Mouse (Mus musculus) hindbrain, embryonic 11.5 days (tissue): ENCODE results near the gene Nav3. TPM values are rescaled to one million over a fixed set of nuclear protein-coding genes. Genes with fewer than 3 reads are reported as not detected.

Source experiments
- ATAC-seq: fragments of 200-750 bp; cut with Nextera tagmentation; 2 replicates; pipeline ENCODE4 v1.8.0; 2017; ENCODE audit warnings: mild to moderate bottlenecking, moderate TSS enrichment, moderate library complexity; ENCODE audit not compliant: low FRiP score
- DNase-seq: peaks from one replicate; pipeline ENCODE4 v3.0.0-alpha.2; 2015; ENCODE audit warnings: low spot score
- H3K27ac ChIP-seq: fragments of 300-500 bp; sonication (generic); 2 replicates; pipeline ENCODE4 v1.5.1; 2014; ENCODE audit warnings: mild to moderate bottlenecking, low read depth, low read length
- H3K27me3 ChIP-seq: fragments of 300-500 bp; sonication (generic); 2 replicates; pipeline ENCODE4 v1.6.1; 2014; ENCODE audit warnings: mild to moderate bottlenecking, low read length, moderate library complexity, mixed read lengths; ENCODE audit not compliant: control insufficient read depth, insufficient read depth
- H3K36me3 ChIP-seq: fragments of 300-500 bp; sonication (generic); 2 replicates; pipeline ENCODE4 v1.6.1; 2014; ENCODE audit warnings: mild to moderate bottlenecking, low read length, moderate library complexity, mixed read lengths; ENCODE audit not compliant: control insufficient read depth, insufficient read depth
- H3K4me1 ChIP-seq: fragments of 300-500 bp; sonication (generic); replicated peaks from 2 replicates; pipeline ENCODE4 v1.6.1; 2014; ENCODE audit warnings: low read length, mixed read lengths; ENCODE audit not compliant: control insufficient read depth, insufficient read depth
- H3K4me2 ChIP-seq: fragments of 300-500 bp; sonication (generic); replicated peaks from 2 replicates; pipeline ENCODE4 v1.6.1; 2014; ENCODE audit warnings: mild to moderate bottlenecking, low read depth, low read length
- H3K4me3 ChIP-seq: fragments of 300-500 bp; sonication (generic); 2 replicates; pipeline ENCODE4 v1.5.1; 2014; ENCODE audit warnings: low read depth, low read length
- H3K9ac ChIP-seq: fragments of 300-500 bp; sonication (generic); 2 replicates; pipeline ENCODE4 v1.6.1; 2014; ENCODE audit warnings: low read depth, low read length
- H3K9me3 ChIP-seq: fragments of 300-500 bp; sonication (generic); 2 replicates; pipeline ENCODE4 v1.6.1; 2016; ENCODE audit warnings: low read length; ENCODE audit not compliant: control insufficient read depth
- WGBS: fragments of 180-500 bp; shearing (Covaris S2); extraction: QIAGEN DNeasy Blood & Tissue Kit; methylation state at CpG from one replicate; pipeline ENCODE4 v1.1.7; 2014; 5-methylcytosine and 5-hydroxymethylcytosine counted together
- polyA plus RNA-seq: library from polyadenylated mRNA; unstranded; fragments of >200 nt; fragmentation: Nextera tagmentation; extraction: Ambion mirVana; gene quantifications from 2 replicates; pipeline ENCODE4 v1.2.1, GENCODE M21; 2014

Nav3 gene
- polyA plus RNA-seq, 1 experiment from 2014 or later, result 9.2 TPM

DNA sequence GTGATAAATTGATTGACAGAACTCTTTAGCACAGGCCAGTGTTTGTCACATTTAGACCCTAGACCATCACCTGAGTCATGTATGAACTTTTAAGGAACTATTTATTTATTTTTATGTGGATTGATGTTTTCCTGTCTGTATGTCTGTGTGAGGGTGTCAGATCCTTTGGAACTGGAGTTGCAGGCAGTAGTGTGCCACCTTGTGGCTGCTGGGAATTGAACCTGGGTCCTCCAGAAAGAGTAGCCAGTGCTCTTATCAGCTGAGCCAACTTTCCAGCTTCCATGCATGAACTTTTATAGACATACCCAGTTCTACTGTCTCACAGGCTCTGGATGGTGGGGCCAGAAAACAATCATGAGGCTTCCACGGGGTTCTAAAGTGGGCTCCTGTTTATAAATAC is 536.5 kb downstream of the Nav3 start:
- DNase-seq, result no peak
- Histone ChIP-seq H3K4me3 (no peak overlapping the region), H3K9me3 (no peaks in the 10 kb centered on the region), H3K27ac (no peak overlapping the region), H3K27me3 (no peaks in the 10 kb centered on the region), H3K36me3 (no peaks in the 10 kb centered on the region), H3K4me2 (no peak overlapping the region), H3K4me1 (no peaks in the 10 kb centered on the region), H3K9ac (no peak overlapping the region)
- 53% methylated on average over 1 of the region's 1 CpGs for WGBS
- no peak for ATAC-seq

DNA sequence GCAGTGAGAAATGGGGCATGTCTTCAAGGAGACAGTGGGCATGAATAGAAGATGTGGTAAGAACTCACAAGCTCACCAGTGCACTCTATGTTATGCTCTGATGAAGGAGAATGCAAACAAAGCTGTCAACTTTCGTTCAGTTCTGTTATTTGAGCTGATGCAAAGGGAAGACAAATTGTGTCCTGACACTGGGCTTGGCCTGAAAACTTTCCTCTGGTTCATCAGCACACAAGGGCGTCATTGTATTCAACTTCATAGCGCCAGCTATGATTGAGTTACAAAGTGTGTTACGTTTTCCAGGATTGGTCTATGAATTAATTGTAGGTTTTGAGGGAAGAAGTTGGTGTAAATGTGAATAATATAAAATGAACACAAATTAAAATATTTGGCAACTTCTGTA is 548.8 kb downstream of the Nav3 start:
- H3K4me3 ChIP-seq, result no peak overlapping the region

DNA sequence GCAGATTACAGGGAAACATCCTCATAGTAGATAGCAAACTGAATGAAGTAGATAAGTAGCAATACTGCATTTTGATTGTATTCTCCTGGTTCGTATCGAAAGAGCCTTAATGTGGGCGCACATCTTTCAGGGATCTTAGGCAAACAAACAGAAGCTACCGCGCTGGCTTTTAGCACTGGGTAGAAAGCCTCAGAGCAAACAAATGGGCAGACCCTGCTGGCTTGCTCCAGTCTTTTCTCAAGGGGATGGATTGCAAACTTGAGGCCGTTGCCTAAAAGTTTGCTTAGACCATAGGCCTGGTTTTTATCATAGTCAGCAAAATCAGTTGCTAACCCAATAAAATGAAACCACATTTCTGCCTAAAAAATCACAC is 549.6 kb downstream of the Nav3 start:
- no peaks in the 10 kb centered on the region for H3K4me1 ChIP-seq
- no peaks in the 10 kb centered on the region for H3K36me3 ChIP-seq
- H3K27ac ChIP-seq, result no peak overlapping the region
- no peak for ATAC-seq
- no peaks in the 10 kb centered on the region for H3K9me3 ChIP-seq
- H3K4me3 ChIP-seq, result no peak overlapping the region
- H3K4me2 ChIP-seq, result no peak overlapping the region
- no peak overlapping the region for H3K9ac ChIP-seq
- no peak for DNase-seq
- H3K27me3 ChIP-seq, result no peaks in the 10 kb centered on the region
- WGBS, result 72% methylated on average over 6 of the region's 6 CpGs

More for the DNA sequence above, 548.8 kb downstream of the Nav3 start:
- H3K27me3 ChIP-seq, result no peaks in the 10 kb centered on the region
- H3K9ac ChIP-seq, result no peak overlapping the region
- no peaks in the 10 kb centered on the region for H3K36me3 ChIP-seq
- no peaks in the 10 kb centered on the region for H3K4me1 ChIP-seq
- no peak overlapping the region for H3K4me2 ChIP-seq
- WGBS, result 53% methylated on average over 4 of the region's 4 CpGs
- no peaks in the 10 kb centered on the region for H3K9me3 ChIP-seq
- no peak for ATAC-seq
- H3K27ac ChIP-seq, result no peak overlapping the region
- DNase-seq, result no peak

DNA sequence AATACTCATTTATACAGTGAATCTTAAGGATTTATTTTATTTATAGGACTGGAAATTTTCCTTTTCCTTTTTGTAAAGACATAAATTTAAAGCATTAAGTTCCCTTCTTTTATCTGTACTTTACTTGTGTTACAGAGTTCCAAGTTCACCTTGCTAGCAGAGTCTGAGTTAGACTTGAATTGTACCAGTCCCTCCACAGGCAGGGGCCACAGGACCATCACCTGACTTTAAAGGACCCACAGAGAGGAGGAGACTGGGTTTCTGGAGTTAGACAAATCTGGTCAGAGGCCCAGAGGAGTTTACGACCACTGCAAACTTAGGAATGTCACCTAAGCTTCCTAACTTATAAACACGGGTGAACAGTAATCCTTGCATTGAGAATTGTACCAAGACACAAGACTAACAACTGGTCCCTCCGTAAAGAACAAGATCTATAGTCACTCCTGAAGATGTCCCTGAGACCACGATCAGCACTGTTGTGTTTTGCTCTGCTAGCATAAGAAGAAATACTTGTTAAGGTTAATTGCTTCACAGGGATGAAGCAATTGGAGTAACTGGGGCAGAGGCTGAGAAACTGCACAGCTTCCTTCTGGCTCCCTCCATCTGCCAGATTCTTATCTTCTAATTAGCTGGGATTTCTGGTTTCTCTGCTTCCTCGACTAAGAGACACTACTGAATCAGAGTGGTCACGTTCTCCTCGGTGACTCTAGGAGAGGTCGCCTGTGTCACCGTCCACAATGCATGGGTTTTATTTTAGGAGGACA is 550.2 kb downstream of the Nav3 start:
- H3K27ac ChIP-seq, result no peak overlapping the region
- WGBS, result 73% methylated on average over 9 of the region's 9 CpGs
- H3K36me3 ChIP-seq, result no peaks in the 10 kb centered on the region
- no peak overlapping the region for H3K4me3 ChIP-seq
- H3K27me3 ChIP-seq, result no peaks in the 10 kb centered on the region
- H3K4me1 ChIP-seq, result no peaks in the 10 kb centered on the region
- ATAC-seq (no peak), DNase-seq (no peak)
- H3K9ac ChIP-seq, result no peak overlapping the region
- no peaks in the 10 kb centered on the region for H3K9me3 ChIP-seq
- H3K4me2 ChIP-seq, result no peak overlapping the region

DNA sequence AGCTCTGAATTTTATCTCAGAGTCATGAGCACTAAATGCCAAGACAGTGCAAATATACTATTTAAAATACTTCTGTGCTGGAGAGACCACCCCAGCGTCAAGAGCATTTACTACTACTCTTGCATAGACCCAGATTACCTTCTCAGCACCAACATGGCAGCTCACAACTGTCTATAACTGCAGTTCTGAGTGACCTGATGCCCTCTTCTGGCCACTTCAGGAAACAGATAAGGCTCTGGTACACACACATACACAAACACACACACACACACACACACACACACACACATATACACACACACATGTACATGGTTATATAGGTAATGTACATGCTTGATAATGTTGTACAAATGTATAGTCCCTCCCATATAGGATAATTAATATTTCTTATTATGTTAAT is 551.2 kb downstream of the Nav3 start:
- no peak overlapping the region for H3K9ac ChIP-seq
- no peaks in the 10 kb centered on the region for H3K36me3 ChIP-seq
- WGBS, result 80% methylated on average over 1 of the region's 1 CpGs
- H3K4me3 ChIP-seq, result no peak overlapping the region
- no peaks in the 10 kb centered on the region for H3K9me3 ChIP-seq
- ATAC-seq, result no peak
- no peaks in the 10 kb centered on the region for H3K4me1 ChIP-seq
- no peaks in the 10 kb centered on the region for H3K27me3 ChIP-seq
- no peak for DNase-seq
- H3K27ac ChIP-seq, result no peak overlapping the region
- H3K4me2 ChIP-seq, result no peak overlapping the region

DNA sequence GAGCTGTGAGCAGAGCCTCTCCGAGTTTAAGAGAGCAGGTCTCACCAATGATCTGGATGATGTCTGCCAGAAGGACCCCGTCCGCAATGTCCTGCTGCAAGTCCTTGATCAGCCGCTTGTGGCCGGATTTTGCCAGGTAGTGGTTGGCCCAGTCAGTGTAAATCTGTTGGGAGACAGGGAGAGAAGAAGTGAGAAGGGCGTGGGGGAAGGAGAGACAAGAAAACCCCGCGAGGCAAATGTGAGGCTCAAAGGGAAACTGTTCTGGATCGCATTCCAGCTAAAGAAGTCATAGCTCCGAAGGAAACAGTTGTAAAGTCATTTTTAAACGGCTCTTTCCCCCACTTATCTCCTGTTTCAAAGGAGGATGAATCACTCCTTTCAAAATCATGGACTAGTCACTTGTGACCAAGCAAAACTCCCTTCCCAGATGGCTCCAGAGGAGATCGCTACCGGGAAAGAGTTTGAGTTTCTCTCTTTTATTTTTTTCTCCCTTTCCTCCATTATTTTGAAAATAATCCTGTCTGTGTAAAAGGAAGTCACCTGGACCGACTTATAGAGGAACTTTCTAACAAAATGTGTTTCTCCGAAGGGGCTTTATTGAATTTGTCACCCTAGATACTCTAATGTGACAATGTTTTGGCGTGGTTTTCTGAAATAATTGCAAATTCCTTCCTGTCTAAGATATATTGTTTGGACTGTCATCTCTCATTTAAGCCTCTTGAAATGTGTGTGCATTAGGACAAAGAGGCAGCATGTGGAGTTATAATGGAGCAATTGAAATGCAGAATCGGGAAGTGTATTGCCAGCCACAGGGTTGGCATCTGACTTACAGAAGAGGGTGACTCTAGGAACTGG is 552.1 kb downstream of the Nav3 start:
- no peaks in the 10 kb centered on the region for H3K9me3 ChIP-seq
- DNase-seq (no peak), ATAC-seq (no peak)
- H3K27ac ChIP-seq, result no peak overlapping the region
- H3K4me2 ChIP-seq, result no peak overlapping the region
- no peaks in the 10 kb centered on the region for H3K27me3 ChIP-seq
- H3K4me3 ChIP-seq, result no peak overlapping the region
- no peaks in the 10 kb centered on the region for H3K4me1 ChIP-seq
- 84% methylated on average over 17 of the region's 17 CpGs for WGBS
- no peaks in the 10 kb centered on the region for H3K36me3 ChIP-seq
- no peak overlapping the region for H3K9ac ChIP-seq

DNA sequence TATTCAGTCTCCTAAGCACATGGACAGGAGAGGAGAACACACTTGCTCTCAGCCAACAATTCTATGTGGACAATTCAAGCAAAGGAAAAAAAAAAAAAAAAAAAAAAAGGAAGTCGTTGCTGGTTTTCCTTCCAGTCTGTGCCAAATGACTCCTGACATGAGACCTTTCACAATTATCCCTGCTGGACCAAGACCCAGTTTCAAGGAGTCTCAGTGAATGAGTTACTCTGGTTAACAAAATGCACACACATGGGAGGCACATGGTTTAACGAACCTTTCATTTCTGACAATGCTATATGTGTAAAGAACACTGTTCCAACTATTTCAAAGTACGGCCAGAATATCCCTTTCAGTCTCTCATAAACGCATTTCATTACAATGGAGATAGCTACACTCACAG is 552.8 kb downstream of the Nav3 start:
- WGBS, result 85% methylated on average over 4 of the region's 4 CpGs
- ATAC-seq, result no peak
- Histone ChIP-seq H3K4me3 (no peak overlapping the region), H3K36me3 (no peaks in the 10 kb centered on the region), H3K9ac (no peak overlapping the region), H3K4me2 (no peak overlapping the region), H3K4me1 (no peaks in the 10 kb centered on the region), H3K9me3 (no peaks in the 10 kb centered on the region), H3K27ac (no peak overlapping the region), H3K27me3 (no peaks in the 10 kb centered on the region)
- no peak for DNase-seq

DNA sequence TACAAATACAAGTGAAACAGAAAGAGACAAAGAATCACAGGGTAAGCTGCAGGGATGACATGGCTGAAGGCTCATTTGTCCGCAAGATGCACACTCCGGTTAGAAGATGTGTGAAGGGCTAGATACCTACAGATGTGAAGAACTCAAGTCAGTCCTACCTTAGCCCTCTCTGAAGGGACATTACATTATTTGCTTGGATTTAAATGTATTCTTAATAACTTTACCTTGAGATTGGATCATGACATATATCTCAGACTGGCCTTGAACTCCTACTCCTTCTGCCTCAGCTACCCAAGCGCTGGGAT is 566.9 kb downstream of the Nav3 start:
- Histone ChIP-seq H3K9ac (no peak overlapping the region), H3K27ac (no peak overlapping the region), H3K27me3 (no peaks in the 10 kb centered on the region), H3K4me3 (no peak overlapping the region), H3K36me3 (no peaks in the 10 kb centered on the region), H3K9me3 (no peaks in the 10 kb centered on the region), H3K4me1 (no peaks in the 10 kb centered on the region), H3K4me2 (no peak overlapping the region)
- 56% methylated on average over 3 of the region's 3 CpGs for WGBS
- DNase-seq, result no peak
- no peak; the same call in 1 of the 2 replicates for ATAC-seq
